Mouse (Mus musculus): Measurements from ENCODE around the gene Ret. TPM values are rescaled to one million over a fixed set of nuclear protein-coding genes. Genes with fewer than 3 reads are reported as not detected.

Ret gene
- polyA plus RNA-seq, 1 experiment from 2014 or later = 0.23 TPM

DNA sequence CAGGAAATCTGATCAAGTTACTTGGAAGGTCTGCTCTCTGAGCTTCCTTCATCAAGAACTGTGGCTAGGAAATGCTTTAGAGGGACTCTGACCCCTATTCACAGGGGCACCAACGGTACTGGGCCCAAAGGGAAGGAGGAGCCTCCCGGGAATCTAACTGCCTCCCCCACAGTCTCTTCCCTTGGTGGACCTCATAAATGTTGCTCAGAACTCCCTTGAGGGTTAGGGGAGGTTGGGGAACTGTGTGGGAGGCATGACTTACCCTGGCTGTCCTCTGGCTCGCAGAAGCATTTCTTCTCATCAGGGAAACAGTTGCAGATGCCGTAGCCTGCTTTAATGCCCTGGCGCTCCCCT is 23.6 kb downstream of the Ret start:
- no peak for DNase-seq (ENCODE audit: low spot score)

DNA sequence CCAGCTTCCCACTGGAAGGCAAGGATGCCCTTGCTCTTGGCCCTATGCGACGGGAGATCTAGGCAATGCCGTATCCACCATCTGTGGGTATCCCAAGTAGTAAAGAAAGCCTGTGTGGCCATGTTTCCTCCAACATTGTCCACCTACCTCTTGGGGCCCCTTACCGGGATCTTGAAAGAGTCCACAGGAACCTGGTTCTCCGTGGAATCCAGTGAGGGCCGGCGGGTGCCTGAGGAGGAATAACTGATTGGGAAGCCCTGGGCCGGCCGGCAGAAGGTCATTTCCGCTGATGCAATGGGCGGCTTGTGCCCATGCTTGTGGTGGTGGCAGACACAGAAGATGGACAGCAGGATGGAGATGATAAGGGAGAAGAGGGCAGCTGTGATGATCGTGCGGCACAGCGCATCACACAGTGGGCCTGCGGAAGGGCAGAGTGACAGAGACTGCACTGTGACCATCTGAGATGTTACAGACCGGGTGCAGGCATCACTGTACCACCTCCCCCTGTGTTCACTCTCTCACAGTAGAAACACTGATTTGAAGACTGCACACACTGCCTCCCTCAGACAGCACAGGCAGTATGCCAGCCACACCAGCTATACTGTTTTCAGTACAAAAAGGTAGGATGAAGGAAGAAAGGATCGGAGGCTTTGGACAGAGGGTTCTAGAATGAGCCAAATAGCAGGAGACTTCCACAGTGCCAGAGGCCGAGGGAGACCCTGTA is 24.1 kb downstream of the Ret start:
- DNase-seq (ENCODE audit: low spot score) = no peak

DNA sequence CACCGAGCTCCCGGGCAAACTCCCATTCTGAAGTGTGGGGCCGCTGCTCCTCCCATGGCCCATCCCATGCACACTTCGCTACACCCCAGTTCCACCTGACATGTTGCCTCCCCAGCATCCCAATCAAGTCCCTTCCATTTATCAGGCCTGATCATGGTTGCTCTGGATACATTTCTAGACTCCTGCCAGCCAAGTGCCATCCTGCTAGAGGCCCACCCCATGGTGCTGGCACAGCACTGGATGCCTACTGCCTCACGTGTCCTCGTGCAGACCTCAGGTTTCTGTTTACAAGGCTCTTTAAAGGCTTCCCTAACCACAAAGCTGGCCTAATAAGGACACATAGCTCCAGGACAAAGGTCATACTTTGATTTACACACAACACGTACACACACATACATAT is 26.1 kb downstream of the Ret start:
- DNase-seq (ENCODE audit: low spot score) = no peak

DNA sequence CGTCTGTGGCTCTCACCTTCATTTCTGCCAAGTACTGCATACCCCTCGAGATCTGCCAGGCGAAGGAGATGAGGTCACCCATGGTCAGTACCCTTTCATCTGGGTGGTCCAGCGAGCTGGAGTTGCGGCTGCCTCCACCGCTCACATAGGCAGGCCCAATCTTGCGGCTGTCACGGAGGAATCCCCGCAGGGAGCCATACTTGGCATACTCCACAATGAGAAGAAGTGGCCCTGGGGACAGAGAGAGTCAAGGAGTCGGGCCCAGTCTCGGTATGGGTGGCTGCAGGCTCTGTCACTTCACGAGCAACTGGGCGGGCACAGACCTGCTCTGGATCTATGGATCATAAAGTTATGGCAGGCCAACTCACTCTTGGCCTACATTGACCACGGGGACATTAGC is 29.4 kb downstream of the Ret start:
- no peak for DNase-seq (ENCODE audit: low spot score)

DNA sequence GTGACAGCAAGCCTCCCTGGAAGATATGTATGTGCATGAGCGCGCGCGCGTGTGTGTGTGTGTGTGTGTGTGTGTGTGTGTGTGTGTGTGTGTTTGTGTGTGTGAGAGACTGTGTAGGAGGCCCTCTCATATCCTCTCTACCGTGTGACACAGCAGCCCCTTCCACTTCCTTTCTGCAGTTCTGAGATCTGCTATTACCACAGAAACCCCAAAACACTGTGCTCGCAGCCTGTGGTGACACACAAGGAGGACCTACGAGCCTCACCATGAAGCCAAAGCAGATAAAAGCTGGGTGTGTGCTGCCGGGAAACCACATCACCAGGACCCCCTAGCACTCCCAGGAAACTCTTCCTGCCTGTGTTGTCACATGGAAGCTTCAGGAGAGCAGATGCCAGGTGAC is 30.5 kb downstream of the Ret start:
- peak; percentile 82 for DNase-seq (ENCODE audit: low spot score)

DNA sequence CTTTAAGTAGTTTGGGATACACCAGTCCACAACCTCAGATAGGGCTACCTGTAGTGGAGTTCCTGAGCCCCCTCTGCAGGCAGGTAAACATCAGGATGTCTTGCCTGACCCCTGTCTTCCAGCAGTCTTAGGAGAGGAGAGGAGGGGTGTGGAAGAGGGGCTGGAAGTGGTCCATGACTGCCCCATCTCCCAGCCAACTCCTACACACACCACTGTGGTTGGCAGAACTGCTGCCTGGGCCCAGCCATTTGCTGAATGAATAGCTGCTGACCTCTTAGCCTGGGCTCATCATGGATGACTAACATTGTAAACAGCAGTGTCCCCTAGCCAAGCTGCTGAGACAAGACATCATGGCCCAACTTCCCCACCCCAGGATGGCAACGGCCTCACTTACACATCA is 32.0 kb downstream of the Ret start:
- DNase-seq (ENCODE audit: low spot score) = no peak

DNA sequence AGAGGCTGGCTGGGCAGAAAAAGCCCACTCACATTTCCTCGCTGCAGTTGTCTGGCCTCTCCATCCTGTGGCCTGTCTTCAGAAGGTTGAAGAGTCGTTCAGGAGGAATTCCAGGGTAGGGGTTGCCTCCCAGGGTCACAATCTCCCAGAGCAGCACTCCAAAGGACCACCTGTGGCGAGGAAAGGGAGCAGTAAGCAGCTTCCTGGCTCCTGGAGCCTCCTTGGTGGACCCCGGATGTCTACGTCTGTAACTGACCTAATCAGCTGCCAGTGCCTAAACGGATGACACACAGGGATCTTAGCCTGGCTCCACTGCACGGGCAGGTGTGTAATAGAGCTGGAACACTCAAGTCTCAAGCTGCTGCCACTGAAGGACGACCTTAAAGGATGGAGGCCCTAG is 32.8 kb downstream of the Ret start:
- no peak for DNase-seq (ENCODE audit: low spot score)

DNA sequence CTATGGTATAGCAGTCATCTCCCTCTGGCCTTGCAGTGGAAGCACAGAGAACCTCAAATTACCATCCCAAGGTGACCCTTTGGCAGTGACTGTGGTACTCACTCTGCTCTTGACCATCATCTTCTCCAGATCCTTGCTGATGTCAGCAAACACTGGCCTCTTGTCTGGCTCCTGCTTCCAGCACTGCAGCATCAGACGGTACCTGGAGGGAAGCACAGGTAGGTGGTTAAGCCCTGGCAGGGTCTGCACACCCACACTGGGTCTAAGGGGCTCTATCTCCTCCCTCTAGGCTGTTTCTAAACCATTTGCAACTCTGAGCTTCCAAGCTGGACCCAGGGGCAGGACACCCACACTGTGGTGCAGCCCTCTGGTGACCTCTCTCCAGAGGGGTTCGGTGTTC is 34.4 kb downstream of the Ret start:
- DNase-seq (ENCODE audit: low spot score) = no peak

DNA sequence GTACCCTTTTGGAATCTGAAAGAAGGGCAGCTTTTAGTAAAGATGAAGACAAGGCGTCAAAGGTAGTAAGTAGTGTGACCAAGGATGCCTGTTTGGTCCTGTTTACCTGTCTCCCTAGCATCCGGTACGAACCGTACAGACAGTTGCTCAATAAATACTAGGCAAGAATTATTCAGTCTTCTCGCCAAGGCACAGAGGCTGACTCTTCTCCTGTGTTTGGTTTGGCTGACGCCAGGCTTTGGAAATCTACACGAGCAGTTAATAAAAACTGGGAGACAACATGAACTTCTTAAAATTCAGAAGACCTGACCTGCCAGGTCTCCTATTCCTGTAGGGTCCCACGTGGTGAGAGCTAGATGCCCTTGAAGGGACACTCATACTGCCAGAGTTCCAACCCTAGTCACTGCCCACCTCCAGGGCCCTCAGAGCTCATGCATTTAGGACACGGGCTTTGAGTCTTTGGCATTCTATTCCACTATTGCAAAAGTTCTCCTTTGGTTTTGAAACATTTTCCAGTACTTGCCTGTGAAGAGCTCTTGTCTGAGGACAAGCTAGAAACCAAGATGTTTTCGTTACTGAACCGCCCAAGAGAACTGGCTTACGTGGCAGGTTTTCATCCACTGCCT is 34.9 kb downstream of the Ret start:
- DNase-seq (ENCODE audit: low spot score) = no peak

DNA sequence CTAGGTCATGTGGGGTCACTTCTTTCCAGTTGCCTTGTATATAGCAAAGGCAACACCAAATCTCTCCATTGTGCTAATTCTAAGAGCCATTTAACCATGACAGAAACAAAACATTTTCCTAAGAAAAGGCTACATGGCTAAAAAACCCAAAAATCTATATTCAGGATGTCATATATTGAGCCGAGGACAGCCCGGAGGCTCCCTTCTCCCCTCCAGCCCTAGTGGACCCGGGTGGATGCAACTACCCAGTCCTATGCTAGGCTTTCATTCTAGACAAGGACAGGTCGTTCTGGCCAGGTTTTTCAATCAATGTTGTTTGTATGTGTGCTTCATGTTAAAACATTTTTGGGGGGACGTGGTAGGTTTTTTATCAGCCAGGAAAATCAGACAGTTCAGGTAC is 44.4 kb downstream of the Ret start:
- DNase-seq (ENCODE audit: low spot score) = no peak

DNA sequence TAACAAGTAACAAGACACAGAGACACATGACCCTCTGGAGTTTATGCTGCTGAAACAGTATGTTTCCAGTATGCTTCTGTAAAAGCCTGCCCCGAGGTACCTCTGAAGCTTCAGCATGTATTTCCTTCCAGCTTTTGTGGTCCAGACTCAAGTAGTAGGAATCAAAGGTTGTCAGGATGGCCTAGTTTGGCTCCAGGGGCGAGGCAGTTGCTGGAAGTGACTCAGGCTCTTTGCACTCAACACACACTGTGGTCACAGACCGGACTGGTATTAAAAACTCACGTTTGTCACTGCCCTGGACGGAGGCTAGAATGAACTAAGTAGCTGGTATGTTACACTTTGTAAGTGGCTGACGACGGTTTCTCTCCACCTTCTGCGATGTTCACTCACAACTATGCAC is 46.5 kb downstream of the Ret start:
- no peak for DNase-seq (ENCODE audit: low spot score)

DNA sequence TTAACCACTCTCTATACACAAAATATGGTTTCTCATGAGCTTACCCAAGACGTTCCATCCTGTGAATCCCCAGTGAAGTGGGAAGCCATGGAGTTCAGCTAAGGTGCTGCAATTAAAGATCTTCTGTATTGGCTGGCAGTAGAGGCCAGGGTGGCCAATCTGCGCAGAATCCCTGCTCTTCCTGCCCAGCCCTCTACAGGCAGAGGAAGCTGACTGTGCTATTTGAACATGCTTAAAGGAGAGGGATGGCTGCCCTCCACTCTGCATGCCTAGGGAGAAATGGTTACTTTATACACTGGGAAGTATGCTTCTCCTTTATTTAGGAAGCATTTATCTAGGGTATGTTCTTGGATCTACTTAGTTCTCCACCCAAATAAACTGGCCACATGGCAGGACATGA is 47.0 kb downstream of the Ret start:
- no peak for DNase-seq (ENCODE audit: low spot score)

DNA sequence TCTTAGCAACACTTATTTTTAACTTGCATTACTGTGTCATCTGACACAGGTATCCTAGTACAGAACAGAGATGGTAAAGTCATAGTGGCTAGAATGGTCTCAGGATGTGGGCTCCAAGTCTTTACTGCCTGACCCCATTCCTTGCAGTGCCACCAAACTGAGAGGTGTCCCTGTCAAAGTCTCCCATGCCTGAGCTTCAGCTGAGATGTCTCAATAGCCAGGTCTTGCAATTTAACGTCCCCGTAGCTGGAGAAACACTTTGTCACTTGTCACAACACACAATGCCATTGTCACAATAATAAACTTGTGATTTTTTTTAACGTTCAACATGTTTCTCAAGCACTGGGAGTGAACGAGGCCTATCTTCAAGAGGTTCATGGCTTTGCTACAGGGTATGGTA is 47.4 kb downstream of the Ret start:
- DNase-seq (ENCODE audit: low spot score) = no peak

DNA sequence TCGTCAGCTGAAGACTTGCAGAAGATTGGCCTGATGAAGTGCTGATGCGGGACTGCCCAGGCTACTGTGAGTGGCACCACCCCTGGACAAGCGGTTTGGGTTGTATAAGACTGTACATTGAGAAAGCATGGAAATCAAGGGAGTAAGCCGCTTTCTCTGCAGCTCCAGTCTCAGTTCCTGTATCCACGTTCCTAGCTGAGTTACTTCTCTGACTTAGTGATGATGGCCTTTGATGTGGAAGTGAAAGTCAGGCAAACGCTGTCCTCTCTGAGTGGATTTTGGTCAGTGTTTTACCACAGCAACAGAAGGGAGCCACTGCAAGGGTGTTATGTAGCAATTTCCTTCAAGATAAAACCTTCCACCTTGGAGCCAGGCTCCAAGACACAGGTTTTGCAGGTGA is 56.6 kb downstream of the Ret start:
- no peak for DNase-seq (ENCODE audit: low spot score)

DNA sequence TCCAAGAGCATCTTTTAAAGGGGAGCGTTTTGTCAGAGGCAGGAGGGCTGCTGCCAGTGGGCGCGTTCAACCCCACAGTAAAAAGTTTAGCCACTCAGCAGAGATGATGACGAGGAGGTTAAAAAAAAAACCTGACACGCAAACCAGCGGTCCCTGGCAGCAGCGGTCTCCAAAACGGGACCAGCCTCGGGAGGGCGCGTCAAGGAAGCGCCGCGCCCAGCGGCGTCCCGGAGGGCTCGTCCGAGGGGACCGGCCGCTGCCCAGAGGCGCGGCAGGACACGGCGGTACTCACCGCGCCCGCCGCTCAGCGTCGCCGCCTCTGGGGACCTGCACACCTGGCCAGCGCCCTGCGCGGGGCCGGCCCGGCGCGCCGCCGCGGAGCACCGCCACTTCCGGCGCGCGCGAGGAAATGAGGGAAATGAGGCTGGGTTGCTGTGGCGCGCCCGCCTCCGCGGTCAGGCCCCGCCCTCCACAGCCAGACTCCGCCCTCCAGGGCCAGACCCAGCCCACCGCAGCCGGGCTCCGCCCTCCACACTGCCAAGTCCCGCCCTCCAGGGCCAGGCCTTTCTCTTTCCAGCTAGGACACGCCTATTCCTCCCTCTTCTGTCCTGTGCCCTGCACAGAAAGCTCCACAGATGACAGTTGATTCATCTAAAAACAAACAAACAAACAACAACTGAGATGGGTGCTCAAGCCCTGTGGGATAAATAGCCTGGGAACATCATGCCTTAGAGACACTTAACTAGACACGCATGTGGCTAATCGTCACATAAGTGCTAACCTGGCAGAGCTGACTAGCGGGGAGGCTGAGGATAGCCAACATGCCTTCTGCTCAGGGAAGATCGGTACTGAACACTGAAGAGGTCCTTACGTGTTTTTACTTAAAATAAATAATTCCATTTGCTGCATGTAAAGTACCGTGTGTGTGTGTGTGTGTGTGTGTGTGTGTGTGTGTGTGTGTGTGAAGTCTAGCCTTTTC is 58.5 kb downstream of the Ret start, which contains the start of gene Csgalnact2:
TSS of gene Csgalnact2 (minus strand) at position 410 of the 979 bp plus-strand sequence.
- peak; percentile 91 for DNase-seq (ENCODE audit: low spot score)

DNA sequence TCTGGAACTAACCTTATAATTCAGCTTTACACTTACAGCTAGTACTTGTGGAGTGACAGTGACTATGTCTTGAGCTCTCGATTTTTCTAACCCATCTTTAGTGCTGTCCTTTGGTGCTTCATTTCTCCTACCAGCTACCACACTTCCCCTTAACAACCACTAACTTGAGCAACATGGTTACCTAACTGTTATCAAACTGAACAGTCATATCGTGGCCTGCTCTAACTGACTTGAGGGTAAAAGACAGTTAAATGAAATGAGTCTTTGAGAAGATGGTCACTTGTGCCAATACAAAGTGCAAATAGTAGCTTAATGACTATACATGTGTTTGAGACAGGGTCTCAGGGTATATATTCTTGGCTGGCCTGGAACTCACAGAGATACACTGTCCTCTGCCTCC is 60.4 kb downstream of the Ret start:
- DNase-seq (ENCODE audit: low spot score) = no peak

DNA sequence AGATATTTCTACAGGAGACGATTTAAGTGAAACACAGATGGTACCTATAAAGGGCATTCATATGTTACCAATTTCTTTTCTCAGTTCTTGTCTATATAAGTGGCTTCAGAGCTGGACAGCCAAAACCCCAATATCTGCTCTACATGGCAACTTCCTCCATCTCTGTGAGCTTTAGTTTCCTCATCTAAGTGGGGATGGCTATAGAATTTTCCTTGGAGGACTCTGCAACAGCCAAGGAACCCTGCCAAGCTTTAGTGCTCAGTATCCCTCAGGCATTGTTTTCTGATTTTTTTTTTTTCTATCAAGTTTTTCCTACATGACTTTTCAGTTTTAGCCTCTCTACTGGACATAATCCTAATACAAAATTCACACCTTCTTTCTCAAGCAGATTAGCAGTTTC is 63.1 kb downstream of the Ret start:
- no peak for DNase-seq (ENCODE audit: low spot score)

DNA sequence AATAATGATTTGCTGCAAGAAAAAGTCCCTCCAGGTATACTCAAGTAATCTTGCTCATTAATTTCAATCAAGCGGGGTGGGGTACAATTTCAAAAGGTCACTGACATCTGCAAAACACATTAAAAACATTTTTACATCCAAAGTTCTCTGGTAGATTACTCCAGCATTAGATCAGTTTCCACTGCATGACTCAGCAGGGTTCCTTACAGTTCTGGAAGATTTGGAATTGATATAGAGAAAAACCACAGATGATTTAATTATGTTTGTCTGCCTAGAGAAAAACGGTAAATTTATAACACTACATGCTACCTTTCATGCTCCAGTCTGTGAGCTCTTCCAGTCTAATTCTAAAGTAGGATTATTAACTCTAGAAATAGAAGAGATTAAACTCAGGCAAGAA is 67.5 kb downstream of the Ret start:
- no peak for DNase-seq (ENCODE audit: low spot score)

DNA sequence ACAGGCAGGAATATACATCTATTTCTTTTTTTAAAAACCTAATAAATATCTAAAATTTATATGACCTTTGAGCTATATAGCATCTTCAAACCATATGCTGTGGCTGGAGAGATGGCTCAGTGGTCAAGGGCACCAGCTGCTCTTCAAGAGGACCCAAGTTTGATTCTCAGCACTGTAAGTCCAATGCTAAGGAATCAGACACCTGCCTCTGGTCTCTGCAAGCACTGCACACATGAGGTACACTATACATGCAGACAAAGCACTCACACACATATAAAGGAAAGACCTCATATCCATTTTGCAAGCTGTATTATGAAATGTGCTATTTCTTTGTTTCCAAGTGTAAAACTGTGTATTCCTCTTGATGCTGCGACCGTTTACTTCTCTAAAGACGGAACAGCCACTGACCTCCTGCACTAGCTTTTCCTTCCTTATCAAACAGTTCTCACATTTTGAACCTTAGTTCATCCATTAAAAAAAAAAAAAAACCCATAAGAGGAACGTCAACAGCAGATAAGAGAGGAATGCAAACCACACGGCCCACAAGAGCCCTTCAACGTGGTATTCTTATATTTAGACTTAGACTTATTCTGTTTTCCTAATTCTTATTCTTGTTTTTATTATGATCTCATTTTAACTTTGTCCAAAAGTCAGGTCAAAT is 69.6 kb downstream of the Ret start:
- no peak for DNase-seq (ENCODE audit: low spot score)

DNA sequence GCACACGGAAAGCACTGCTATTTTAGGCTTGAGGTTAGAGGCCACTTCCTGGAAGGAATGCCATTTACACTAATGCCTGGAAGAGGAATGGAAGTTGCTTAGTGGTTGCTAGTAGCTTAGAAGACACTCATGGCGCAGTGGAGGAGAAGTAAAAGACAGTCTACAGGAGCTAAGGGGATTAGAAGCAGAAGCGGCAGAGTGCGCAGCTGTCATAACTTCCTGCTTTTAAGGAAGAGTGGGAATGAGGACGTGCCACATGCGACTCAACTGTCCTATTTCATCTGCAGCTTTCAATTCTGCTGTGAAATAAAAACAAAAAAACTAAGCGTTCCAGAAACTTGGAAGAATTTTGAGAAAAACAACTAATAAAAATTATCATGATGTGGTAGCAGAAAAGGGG is 70.3 kb downstream of the Ret start:
- DNase-seq (ENCODE audit: low spot score) = no peak

DNA sequence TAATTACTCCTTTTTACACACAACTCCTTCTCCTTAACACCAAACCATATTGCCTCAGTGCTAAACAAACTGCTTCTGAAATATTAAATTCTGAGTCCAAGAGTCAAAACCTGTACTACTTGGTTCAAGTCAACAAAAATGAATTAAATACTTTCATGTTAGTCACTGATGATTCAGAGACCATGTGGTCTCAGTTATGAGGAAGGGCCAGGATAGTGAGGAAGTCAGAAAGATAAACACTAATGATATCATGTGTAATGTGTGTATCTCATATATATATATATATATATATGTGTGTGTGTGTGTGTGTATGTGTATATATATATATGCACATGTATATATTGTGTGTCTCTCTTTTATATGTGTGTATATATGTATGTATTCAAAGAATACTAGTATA is 70.9 kb downstream of the Ret start:
- DNase-seq (ENCODE audit: low spot score) = no peak

DNA sequence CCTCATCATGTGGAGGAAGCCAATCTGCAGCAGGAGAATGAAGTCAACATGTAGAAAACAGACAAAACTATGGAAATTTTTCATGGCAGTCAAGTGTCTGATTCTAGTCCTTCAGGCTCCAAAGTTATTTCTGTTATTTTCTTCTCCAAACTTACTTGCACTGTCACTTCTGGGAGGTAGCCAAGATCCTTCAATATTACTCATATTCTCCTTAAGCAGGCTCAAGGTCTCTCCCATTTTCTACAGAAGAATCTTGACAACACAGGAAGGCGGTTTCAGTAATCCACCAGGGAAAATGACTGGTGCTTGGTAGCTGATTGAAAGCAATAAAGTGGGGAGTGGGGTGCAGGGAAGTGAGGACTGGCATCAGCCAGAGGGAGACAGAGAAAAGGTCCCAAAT is 74.8 kb downstream of the Ret start:
- DNase-seq (ENCODE audit: low spot score) = no peak

Data from thymus, postnatal 0 days (tissue).